Mouse (Mus musculus): Measurements from ENCODE around the gene Syt12.

Gene Syt12

DNA sequence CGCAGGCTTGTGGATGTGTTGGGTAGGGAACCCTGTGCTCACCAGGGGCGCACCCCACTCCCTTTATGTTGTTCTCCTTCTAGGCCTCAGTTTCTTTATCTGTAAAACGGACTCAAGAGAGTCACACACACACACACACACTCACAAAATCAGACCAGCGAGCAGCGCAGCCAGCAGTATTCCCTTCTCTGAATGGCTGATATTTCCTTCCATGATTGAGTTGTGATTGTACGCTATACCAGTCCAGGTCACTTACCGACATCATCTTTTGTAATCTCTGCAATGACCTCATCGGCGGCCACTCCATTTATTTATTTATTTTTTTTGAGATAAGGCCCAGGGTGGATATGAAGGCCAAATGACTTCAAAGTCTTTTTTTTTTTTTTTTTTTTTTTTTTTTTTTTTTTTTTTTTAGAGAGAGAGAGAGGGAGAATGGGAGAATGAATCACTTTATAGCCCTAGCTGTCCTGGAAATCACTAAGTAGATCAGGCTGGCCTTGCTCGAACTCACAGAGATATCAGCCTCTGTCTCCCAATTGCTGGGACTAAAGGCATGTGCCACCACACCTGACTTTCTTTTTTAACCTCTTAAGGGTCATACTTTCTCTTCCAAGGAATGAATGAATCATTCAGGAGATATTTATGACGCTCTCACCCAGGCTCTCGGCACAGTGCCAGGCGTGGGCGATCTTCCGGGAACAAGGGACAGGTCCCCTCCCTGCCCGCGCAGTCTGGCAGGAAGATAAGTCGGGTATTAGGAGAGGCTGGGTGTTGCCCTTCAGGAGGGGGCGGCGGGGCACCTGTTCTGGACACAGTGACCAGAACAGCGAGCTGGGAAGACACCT is at the start of gene Syt12:
Gene Syt12, minus strand, starts transcription at position 103 of the 845 bp plus-strand sequence.
- peak; percentile 57 to 62 for DNase-seq (ENCODE audit: low spot score in 2 of 2)

GRCm38 (mm10) chr19:4521426-4522050 is 44.3 kb upstream of the Syt12 start:
- no peak for DNase-seq (ENCODE audit: low spot score in 2 of 2)

DNA sequence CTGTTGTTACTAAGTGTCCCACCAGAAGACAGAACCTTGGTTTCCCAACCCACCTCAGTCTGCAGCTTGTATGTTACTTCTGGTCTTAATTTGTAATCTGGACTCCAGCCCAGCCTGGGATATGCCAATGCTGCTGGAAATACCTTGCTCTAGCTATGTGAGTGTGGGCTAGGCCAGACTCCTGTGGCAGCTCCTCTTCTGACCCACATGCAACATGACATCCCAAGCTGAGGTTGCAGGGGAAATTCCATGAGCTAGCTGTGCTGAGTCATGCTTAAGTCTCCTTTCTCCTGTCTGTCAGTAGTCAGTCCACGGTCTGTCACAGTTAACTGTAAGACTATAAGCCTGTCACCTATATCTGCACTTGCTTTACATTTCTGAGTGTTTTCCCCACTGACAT is 40.2 kb upstream of the Syt12 start:
- no peak for DNase-seq (ENCODE audit: low spot score in 2 of 2)

DNA sequence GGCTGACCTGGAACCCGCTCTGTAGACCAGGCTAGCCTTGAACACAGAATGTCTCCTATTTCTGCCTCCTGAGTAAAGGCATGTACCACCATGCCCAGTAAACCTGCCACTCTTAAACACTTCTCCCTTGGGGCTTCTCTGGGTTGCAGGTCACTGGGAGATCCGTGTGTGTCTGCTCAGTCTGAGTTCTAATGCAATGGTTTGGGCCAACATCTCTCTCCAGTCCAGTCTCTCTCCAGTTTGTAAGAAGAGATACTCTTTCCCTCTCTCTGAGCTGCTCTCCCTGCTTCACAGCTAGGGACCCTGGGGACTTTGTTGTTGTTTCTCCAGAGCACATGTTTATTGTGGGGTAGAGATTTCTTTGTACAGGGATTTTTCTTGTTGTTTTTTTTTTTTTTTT is 39.0 kb upstream of the Syt12 start:
- DNase-seq (ENCODE audit: low spot score in 2 of 2), result no peak

DNA sequence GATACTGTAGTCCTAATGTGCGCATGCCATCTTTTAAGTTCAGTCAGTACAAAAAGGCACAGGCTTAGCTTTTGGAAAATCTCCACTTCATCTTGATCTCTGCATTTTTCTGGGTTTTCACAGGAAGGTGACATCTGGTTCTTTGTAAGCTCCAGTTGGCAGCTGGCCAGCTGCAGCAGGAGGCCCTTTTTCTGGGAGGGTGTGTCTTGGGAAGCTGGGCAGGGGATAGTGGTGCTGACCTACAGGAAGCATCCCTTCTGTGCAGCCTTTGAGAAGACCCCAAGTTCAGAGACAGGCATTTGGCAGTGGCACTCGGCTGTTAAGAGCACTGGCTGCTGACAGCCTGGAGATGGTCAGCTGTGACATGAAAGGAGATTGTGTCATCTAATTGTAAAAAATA is 38.5 kb upstream of the Syt12 start:
- no peak for DNase-seq (ENCODE audit: low spot score in 2 of 2)

GRCm38 (mm10) chr19:4513236-4513858 is 36.1 kb upstream of the Syt12 start:
- DNase-seq (ENCODE audit: low spot score in 2 of 2), result no peak

GRCm38 (mm10) chr19:4511116-4511841 is 34.0 kb upstream of the Syt12 start:
- no peak for DNase-seq (ENCODE audit: low spot score in 2 of 2)

DNA sequence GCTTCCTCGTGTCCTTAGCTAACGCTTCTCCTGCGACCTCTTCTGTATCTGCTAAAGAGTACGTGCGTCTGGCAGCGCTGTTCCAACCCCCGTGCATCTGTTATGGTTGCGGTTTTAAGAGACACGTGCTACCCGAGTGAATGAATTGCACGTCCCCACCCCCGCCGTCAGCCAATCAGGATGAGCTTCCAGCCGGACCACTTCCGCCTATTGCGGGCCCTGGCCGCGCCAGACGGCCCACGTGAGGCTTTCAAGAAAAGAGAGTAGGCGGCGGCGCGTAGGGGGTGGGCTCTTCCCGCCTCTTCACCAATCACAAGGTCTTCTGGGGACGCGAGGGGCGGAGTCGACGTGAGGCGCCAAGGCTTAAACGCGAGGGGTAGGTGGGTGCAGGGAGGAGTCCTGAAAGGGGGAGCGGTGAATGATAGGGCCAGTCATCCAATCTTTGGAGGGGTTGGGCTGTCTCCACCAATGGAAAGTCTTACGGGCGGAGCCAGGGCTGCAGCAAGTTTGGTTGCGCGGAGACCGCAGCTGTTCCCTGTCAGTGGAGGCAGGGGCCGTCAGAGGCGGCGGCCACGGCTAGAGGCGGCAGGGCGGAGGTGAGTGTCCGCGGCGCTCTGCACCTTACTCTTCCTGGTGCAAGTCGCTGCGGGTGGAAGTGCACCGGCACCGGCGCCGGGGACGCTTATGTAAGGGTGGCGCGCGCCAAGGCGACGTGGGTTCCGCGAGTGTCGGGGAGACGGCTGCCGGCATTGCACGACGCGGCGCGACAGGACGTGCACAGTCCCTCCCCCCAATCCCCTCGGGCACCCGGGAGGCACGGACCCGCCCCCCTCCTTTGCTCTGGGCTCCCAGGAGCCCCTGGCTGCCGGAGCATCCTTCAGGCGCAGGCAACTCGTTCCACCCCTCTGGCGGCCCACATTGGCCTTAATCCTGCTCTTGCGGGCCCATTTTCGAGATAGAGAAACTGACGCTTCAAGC is 33.0 kb upstream of the Syt12 start, which contains the start of gene Pcx:
Gene Pcx, plus strand, starts transcription at position 487 of the 978 bp plus-strand sequence.
- peak; percentile 99 for DNase-seq (ENCODE audit: low spot score in 2 of 2)

- DNase-seq (ENCODE audit: low spot score in 2 of 2), result no peak
Observed at GRCm38 (mm10) chr19:4507746-4508145, 30.5 kb upstream of the Syt12 start.

- DNase-seq (ENCODE audit: low spot score in 2 of 2), result no peak
Observed at GRCm38 (mm10) chr19:4504830-4505229, 27.6 kb upstream of the Syt12 start.

DNA sequence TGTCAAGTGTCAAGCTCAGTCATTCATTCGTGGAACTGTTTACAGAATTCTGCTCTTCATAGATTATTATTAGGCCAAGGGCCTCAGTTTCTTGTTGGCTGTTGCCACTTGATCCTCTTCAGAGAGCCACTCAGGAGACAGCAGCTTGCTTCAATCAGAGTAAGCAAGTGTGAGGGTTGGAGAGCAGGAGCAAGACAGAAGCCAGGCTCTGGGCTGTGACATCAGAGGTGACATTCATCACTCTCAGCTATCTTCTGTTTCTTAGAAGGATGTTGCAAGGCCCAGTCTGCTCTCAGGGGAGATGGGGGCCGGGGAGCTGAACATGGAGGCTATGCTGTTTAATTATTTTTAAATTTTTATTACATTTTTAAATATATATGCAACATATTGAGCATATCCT is 25.5 kb upstream of the Syt12 start:
- DNase-seq (ENCODE audit: low spot score in 2 of 2), result no peak

GRCm38 (mm10) chr19:4498062-4498933 is 21.1 kb upstream of the Syt12 start, which contains the start of gene 2010003K11Rik:
TSS of gene 2010003K11Rik (minus strand) at chr19:4498583.
- no peak for DNase-seq (ENCODE audit: low spot score in 2 of 2)

- DNase-seq (ENCODE audit: low spot score in 2 of 2), result peak; percentile 67 to 80
Observed at GRCm38 (mm10) chr19:4497263-4497973, 20.2 kb upstream of the Syt12 start.

GRCm38 (mm10) chr19:4496535-4497262 is 19.5 kb upstream of the Syt12 start:
- no peak for DNase-seq (ENCODE audit: low spot score in 2 of 2)

DNA sequence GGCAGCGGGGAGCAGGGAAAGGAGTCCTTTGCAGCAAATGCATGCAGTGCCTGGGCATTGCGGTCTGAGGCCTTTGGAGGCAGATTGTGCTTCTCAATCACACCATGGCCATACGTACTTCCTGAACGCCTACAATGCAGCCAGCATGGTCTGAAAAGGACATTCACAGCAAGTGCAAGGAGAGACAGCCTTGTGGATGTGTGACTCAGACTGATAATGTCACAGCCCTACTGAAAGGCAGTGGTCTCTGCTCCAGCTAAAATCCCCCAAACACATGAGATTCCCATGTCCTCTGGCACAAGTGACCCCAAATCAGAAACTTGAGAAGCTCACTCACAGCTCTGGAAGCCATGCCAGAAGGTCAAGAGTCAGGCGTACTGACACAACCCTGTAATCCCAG is 18.6 kb upstream of the Syt12 start:
- DNase-seq (ENCODE audit: low spot score in 2 of 2), result no peak

DNA sequence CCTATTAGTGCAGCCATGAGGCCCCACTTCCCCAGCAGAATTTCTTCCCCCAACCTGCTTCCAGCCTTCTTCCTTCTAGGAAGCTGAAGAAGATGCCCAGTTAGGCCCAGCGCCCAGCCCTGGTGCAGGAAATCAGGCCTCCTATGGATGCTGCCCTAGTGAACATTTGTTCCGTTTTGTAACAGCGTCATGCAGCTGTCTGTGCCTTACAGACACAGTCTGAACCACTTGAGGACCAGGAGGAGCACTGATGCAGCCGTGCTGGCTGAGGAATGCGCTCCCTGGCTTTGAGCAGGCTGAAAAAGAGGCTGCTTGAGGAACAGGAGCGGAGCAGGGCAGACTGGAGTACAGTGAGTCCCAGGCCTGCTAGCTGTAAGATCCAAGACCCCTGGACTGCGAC is 17.5 kb upstream of the Syt12 start:
- no peak for DNase-seq (ENCODE audit: low spot score in 2 of 2)

DNA sequence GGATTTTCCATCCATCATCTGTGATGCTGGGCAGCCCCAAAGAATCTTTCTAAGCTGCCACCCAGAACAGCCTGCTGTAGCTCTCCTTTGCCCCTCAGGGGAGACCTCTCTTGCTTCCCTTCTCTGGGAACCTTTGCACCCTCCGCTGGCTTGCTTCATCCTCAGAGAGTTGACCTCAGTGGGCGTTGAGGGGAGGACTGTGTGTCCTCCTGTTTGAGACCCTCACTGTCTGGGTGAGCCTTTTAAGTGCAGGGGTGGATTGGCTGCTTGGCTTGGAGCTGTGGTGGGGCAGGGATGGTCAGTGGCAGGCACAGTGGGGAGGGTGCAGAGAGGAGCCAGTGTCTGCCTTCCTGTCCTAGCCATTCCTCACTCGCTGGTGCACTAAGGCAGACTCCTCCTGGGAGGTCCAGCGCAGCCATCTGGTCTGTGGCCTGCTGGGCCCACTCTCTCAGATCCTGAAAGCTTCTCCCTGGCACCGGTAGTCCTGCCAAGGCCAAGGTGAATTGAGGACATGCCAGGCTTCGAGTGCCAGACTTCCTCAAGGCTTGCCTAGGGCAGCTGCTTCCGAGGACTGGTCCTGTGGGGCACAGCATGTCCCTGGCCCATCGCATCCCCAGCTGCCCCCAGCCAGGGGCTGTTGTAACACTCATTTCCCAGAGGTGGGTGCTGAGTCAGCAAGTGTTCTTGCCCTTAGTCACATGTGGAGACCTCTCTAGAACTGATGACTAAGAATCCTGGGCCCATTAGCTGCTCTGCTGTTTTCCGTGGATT is 15.5 kb upstream of the Syt12 start:
- peak; percentile 72 to 75 for DNase-seq (ENCODE audit: low spot score in 2 of 2)
